Mouse (Mus musculus): ENCODE results near the gene Cd55.
"Not testable (repeated sequence)": the region's sequence is repeated elsewhere in the genome, so short reads cannot be mapped to it uniquely, and the experiment has no call there.

Gene Cd55

GRCm38 (mm10) chr1:130462084-130462861, at the start of gene Cd55:
Cd55 (minus strand) TSS chr1:130462744.
- DNase-seq, result peak; percentile 93

DNA sequence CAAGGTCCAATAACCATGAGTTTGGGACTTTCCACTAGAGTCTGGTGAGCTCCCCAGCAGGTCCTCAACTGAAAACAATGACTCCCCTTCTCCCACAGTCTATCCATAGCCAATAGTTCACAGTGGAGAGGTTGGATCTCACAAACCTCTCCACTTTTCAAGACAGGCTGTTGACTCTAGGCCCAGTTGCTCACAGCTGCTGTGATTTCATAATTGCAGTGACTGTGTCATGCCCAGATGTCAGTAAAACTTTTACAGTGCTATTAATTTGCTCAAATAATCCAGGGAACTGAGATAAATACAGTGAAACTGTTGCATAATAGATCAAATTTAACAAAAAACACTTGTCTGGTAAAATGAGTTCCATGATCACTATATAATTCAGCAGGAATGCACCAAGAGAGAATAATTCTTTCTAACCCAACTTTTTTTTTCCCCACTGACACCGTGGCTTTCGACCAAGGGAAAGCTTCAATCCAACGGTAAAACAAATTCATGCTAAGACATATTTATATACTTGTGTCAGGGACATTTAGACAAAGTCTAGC, 49.4 kb upstream of the Cd55 start:
- peak; percentile 24 for DNase-seq

DNA sequence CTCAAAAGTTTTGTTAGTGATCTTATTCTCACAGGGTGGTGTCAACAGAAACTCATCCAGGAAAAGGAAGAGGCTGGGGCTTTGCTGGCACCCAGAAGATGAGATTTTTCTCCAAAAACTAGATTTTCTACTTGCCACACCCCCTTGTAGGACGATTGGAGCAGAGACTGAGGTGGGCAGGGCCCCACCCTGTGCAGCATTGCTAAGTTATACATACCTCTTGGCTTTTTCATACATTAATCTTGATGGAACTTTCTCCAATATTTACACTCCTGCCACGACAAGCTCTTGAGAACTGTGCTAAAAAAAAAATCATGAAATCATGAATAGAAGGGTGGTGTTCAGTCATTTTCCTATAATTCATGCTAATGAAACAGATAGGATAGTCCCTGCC, 46.4 kb upstream of the Cd55 start:
- no peak for DNase-seq

DNA sequence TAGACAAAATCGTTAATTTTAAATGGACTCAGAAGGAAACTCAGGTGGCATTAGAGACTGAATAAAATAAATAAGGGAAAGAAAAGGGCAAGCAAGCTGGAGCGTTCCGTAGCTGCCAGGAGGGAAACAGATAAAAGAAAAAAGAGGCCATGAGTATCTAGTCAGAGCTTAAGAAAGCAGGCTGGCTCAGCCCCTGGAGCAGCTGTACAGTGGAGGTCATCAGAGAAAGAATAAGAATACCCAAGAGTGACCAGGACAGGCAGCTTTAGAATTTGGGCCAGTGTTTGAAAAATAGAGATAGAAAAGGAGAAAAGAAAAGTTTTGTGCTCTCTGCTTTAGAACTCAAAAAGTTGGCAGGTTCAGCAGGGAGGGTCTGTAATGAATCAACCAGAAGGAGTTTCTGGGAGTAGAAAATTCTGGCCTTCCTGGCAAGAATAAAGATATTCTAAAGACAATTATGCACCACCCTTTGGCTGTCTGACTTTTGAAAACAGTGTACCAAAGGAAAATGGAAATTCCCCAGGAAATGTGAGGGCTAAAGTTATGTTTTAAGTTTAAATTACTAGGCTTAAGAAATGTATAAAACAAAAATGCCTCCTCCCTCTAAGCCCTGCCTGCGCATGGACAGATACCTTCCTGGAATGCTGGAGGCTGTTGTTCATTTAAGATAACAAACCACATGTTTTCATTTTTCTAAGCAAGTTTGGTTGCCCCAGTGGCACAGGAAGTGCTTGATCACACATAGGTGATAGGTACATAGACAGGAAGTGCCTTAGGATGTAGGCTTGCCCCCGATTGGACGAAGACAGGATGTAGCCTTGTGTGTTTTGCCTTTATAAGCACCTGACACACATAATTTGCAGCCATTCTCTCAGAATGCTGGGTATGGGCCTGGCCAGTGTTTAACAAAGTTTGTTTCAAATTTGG, 45.7 kb upstream of the Cd55 start:
- no peak for DNase-seq

GRCm38 (mm10) chr1:130507408-130507807, 44.9 kb upstream of the Cd55 start:
- no peak for DNase-seq

DNA sequence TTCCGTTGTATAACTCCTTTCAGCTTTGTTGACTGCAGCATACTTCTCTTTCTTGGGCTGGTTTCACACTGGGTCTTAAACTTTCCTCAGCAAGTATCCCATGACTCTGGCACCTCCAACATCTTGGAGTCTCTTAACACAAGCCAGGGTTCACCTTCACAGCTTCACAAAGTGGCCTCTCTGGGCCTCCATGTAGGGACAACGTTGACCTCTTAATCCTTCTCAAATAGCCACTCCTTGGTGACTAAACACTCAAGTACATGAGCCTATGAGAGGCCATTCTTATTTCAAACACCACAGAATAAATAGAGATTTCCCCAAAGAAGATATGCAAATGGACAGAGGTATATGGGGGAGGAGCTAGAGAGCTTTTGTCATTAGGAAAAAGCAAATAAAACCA, 37.4 kb upstream of the Cd55 start:
- DNase-seq, result no peak

- no peak for DNase-seq
Measured at GRCm38 (mm10) chr1:130498331-130498730, 35.8 kb upstream of the Cd55 start.

GRCm38 (mm10) chr1:130486816-130487545, 24.4 kb upstream of the Cd55 start:
- DNase-seq, result no peak

DNA sequence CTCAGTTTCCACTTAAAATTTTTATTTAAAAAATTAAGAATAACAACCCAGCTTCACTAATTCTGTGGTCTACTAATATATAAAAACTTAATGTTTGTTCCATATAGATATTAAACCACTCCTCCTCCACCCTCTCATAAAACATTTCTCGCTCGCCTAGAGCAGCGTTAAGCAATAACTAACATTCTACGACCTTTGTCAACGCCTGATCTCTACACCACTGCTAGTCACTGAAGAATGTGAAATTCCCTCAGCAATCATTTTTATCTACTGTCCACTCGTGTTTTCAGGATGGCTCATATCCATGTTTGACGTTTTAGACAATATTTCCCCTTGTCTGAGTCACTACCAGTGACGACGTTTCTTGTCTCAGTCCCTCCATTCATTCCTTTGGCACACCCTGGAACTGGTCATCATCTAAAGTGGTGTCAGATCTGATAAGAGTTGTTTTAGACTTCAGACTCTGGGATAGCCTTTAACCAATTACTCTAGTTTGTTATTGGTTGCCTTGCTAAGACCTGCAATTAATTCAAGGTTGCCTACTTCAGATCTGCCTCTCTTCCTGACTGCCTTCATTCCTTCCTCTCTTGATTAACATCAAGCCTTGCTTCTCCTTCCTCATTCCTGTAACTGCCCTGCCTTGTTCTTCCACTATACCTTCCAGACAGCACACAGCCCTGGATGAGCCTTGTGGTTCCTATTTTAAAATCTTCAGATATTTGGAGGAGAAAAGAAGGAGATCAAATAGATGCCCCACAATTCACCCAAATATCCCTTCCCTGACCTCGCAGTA, 23.5 kb upstream of the Cd55 start:
- DNase-seq, result no peak

DNA sequence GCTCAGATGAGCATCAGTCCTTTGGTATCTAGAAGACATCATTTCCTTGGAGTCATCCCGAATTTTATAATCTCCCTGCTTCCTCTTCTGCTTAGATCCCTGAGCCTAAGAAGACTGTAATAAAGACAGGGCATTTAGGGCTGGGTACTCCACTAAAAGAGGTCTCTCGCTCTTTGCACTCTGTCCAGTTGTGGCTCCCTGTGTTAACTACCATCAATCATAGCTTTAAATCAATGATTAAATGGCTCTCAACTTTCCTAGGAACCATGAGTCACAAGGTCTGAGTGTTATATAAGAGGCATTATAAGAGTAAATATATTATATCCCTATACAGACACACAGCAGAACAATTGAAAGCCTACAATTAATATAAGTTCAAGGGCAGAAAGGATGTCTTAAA, 22.8 kb upstream of the Cd55 start:
- no peak for DNase-seq

DNA sequence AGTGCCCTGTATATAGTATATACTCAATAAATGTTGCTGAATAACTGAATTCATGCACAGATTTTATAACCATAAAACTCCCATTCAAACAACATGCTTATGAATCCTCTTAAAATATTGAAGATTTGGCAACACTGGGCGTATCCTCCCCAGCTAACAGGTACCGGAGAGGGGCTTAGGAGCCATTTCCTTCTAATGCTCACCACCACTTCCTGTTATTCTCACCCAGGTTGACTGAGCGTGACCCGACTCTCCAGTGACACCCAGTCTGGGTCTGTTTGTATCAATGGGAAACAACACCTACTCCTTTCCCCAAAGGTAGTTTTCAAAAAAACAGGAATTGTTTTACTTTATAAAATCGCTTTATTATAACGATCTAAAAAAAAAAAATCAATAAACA, 12.4 kb upstream of the Cd55 start:
- DNase-seq, result no peak

- DNase-seq, result peak; percentile 9
Measured at GRCm38 (mm10) chr1:130474226-130474625, 11.7 kb upstream of the Cd55 start.

DNA sequence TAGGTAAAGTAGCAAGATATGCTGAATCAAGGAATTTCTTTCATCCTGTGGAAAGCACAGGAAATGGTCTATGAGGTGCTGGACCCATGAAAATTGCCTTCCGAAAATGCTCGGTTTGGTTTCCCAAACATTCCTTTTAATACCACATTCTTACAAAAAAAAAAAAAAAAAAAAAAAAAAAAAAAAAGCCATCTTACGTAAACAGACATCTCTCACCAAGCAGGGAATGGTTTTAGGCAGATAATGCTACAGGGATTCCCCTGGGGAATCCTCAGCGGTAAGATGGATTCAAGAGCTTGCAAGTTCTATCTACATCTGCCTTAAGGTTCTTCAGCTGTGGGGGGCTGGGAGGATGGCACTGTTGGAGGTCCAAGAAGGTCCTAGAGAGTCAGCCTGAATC, 7.5 kb upstream of the Cd55 start:
- no peak for DNase-seq

- no peak for DNase-seq
Measured at GRCm38 (mm10) chr1:130467453-130467852, 4.9 kb upstream of the Cd55 start.

DNA sequence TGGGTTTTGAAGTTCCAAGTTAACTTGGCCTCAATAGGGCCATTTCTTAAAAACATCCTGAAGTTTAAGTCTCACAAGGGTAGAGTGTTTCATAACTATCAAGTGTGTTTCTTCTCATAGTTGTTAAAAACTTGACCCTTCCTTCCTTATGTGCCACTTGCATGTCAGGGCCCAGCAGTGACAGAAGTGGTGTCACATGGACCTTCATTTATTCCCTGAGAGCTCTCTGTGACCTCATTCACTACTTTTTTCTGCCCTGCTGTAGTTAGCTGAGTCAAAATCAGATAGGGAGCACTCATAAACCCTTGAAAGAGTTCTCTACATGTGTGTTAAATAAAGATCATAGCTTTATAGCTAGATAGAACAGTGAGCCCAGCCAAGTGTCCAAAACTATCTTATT, 1.6 kb upstream of the Cd55 start:
- no peak for DNase-seq

DNA sequence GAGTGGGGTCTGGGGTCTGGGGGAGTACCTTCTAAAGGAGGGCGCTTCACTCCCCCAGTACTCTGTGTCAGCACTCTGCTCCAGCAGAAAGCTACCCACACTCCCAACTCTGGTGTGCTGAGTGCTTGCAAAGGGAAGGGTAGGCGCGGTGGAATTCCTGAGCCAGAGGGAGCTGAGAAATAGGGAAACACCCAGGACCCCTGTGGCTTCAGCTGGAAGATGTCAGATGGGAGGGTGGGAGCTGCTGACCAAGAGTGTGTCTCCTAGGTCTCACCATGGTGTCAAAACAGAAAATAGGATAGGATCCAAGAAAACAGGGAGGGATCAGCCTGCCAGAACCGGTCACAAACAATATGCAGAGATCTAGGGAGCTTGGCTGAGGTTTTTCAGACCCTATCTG, 323 bp upstream of the Cd55 start:
- no peak for DNase-seq

DNA sequence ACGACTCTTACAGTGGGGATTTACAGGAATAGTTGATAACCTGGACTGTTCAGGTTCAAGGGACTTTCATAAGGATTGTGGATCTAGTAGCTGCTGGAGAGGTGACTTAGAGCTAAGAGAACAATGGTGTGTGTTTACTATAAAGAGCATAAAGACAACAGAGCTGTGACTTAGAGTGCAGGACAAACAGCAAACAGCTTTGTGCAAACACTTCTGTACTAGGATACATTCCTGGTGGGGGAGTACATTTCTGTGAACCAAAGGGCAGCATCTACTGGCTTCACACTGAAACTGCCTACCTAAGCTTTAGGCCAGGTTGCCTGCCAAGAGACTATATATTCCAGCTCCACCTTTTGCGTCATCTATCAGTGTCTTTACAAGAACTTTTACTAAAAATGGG, 7.4 kb downstream of the Cd55 start:
- no peak for DNase-seq

GRCm38 (mm10) chr1:130442930-130443329, 19.6 kb downstream of the Cd55 start:
- DNase-seq, result not testable (repeated sequence)

DNA sequence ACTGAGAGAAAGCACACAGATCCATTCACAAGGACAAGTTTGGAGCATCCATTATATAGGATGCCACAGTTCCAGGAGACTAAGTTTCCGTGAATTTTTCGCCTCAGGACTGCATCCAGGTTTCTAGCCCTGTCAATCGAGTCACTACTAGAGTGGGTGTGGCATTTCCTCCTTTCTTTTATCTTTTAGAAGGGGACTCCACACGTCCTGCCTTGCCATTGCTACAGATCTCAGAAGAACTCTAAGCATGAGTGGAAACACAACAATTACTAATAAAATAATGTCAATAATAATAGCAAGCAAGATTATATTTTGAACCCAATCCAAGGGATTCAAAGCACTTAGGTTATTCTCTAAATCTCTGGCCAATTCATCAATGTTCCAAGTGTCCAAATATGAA, 31.6 kb downstream of the Cd55 start:
- DNase-seq, result no peak

- DNase-seq, result not testable (repeated sequence)
Measured at GRCm38 (mm10) chr1:130428667-130429066, 33.9 kb downstream of the Cd55 start.

- DNase-seq, result not testable (repeated sequence)
Measured at GRCm38 (mm10) chr1:130427175-130427853, 35.2 kb downstream of the Cd55 start.
